Mouse (Mus musculus) kidney, adult 9 months (tissue): ENCODE data around the gene Dmkn.
"Not testable (repeated sequence)": the region's sequence is repeated elsewhere in the genome, so short reads cannot be mapped to it uniquely, and the experiment has no call there.

ENCODE experiments used
- DNase-seq: peaks from one replicate; pipeline ENCODE4 v3.0.0; 2022

The Dmkn gene

DNA sequence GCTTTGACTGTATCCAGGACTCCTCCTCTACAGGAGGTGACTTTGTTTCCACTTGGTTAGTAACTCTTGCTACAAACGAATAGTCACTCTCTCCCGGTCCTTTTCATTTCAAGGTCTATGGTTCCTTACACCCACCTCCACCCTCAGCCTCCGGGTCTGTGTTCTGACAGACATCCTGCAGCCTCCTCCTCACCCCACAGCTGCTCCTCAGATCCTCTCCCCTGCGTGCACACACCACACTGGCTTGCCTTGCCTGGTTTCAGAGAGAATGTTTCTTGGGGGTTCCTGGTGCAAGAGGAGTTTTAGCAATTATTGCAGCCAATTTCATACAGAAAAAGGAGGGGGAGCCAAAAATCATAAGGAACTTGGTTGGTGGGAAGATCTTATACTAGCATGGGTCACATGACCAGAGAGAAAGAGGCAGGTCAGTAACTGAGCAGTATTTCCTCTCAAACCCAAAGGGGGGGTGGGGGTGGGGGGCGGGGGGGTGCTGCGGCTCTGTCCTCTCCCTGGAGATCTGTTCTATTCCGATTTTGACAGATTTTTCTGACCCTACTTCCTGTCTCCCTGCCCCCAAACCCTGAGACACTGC, 57.4 kb downstream of the Dmkn start:
- no peak for DNase-seq

DNA sequence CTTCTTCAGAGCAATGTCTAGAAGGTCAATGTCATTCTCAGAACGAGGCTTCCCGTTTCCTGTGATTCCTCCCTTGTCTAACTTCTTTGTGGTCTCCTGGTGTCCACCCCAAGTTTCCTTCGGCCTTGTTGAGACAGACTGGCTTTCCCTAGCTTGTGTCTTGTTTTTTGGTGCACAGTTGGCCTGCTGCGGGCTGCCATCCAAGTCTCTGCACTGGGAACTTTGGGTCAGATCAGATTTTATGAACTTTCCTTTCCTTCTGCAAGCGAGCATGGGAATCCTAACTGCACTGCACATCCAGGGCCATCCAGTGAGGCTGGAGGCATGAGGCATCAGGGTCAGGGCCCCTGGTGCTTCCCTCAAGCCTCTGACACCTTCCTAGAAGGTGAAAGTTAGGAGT, 58.0 kb downstream of the Dmkn start:
- DNase-seq = peak; percentile 26

DNA sequence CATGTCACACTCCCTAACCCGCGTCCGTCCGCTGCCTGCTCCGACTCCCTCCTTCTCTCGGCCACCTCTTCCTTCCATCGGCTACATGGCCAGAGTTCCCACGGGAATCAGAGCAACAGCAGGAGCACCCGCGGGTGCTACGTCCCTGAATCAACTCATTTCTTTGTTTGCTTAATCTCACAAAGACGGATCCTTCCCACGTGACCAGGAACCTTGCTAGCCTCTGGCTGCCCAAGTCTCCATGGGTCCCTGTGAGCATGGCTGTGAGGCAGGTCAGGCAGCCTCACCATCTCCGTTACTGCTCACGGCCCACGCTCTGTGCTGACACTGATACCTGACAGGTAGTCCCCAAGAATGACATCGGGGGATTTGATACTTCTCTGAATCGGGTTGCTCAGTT, 60.1 kb downstream of the Dmkn start, which contains the start of gene Ffar2:
Gene Ffar2, minus strand, starts transcription at position 101 of the 400 bp plus-strand sequence.
- DNase-seq = no peak

DNA sequence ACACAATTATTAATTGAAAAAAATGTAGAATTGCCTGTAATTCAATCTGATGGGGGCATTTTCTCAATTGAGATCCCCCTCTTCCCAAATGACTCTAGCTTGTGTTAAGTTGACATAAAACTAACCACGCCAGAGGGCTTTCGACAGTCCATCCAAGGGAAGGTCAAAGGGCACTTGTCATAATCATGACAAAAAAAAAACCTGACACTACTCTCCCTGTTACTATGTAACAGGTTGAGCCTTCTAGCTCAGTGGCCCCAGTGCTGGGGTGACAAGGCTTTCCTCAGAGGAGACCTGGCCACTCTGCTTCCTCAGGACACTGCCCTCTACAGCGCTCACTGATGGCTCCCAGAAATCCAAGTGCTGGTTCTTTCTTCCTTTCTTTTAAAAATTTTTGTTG, 60.8 kb downstream of the Dmkn start:
- no peak for DNase-seq

DNA sequence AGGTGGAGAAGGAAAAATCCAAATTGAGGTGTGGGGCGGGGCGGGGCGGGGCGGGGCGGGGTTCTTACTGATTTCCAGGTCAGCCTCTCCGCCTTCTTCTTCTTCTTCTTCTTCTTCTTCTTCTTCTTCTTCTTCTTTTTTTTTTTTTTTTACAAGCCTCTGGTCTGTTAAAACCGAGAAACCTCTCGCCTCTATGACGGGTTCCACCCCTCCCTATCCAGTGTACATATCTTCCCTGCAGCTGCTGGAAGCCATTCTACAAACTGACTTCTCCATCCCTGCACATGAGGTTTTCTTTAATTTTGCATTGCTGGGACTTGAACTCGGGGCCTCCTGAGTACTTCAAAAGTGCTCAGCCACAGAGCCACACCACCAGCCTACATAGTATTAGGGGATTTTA, 63.1 kb downstream of the Dmkn start:
- no peak for DNase-seq

DNA sequence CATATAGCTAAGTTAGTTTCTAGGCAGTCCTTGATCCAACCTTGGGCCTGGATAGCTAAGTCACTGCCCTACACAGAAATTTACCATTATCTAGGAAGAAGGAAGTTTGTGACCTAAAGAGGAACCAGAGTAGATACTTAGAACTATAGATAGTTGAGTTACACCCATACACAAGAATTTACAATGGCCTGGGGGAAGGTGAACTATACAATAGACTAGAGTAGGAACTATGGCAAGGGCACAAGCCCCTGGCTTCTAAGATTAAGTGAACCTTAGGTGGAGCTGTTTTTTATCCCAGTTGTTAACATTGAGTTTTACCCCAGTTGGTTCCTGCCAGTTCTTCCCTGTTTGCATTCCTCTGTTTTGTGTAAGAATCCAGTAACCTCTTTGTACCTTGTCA, 65.3 kb downstream of the Dmkn start:
- not testable (repeated sequence) for DNase-seq

DNA sequence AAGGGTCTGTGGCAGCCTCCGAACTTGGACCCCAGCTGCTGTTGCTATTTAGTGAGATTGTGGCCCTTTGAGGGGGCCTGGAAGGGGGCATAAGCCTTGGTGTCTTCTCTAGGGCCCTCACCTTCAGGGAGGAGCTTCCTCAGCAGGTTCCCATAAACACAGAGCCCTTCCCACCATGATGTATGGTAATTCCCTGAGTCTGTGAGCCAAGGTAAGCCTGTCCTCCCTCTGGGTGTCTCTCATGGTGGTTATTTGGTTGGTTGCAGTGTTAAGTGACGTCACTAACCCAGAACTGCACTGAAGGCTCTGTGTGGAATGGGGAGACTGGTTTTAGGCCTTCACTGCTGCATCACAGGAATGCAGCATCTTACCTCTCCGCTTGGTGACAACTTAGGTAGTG, 65.9 kb downstream of the Dmkn start:
- no peak for DNase-seq
